Mouse (Mus musculus) limb, embryonic 10.5 days (tissue): ENCODE results near the gene Sod1. TPM values are rescaled to one million over a fixed set of nuclear protein-coding genes. Genes with fewer than 3 reads are reported as not detected.

Experiments
- DNase-seq: peaks from one replicate; pipeline ENCODE4 v3.0.0-alpha.2; 2017; ENCODE audit warnings: low spot score
- H3K27ac ChIP-seq: fragments of 300-500 bp; sonication (generic); 2 replicates; pipeline ENCODE4 v1.5.1; 2016; ENCODE audit warnings: mild to moderate bottlenecking
- H3K27me3 ChIP-seq: fragments of 300-500 bp; sonication (generic); 2 replicates; pipeline ENCODE4 v1.6.1; 2016; ENCODE audit warnings: low read depth, mild to moderate bottlenecking; ENCODE audit not compliant: poor library complexity, severe bottlenecking
- H3K36me3 ChIP-seq: fragments of 300-500 bp; sonication (generic); 2 replicates; pipeline ENCODE4 v1.6.1; 2016; ENCODE audit warnings: mild to moderate bottlenecking, moderate library complexity
- H3K4me1 ChIP-seq: fragments of 300-500 bp; sonication (generic); 2 replicates; pipeline ENCODE4 v1.6.1; 2016
- H3K4me3 ChIP-seq: fragments of 300-500 bp; sonication (generic); 2 replicates; pipeline ENCODE4 v1.5.1; 2016; ENCODE audit warnings: mild to moderate bottlenecking, moderate library complexity
- H3K9me3 ChIP-seq: fragments of 300-500 bp; sonication (generic); replicated peaks from 2 replicates; pipeline ENCODE4 v1.6.1; 2016; ENCODE audit warnings: mild to moderate bottlenecking
- WGBS: fragments of 180-500 bp; shearing (Covaris S2); methylation state at CpG from one replicate; pipeline ENCODE4 v1.1.7; 2016; 5-methylcytosine and 5-hydroxymethylcytosine counted together
- polyA plus RNA-seq: library from polyadenylated mRNA; unstranded; fragments of >200 nt; fragmentation: Nextera tagmentation; extraction: Ambion mirVana; gene quantifications from 2 replicates; pipeline ENCODE4 v1.2.1, GENCODE M21; 2016

Gene Sod1
- polyA plus RNA-seq, 1 experiment from 2014 or later: 1,367 TPM

- H3K9me3 ChIP-seq: no peaks in the 10 kb centered on the region
- H3K4me1 ChIP-seq: peaks cover 18% of the 10 kb centered on the region
- H3K4me3 ChIP-seq: peak overlapping the region; percentile 53; the same call in 1 of the 2 replicates
- 87% methylated on average over 7 of the region's 7 CpGs for WGBS
- DNase-seq: no peak
- H3K36me3 ChIP-seq: no peaks in the 10 kb centered on the region
- H3K27ac ChIP-seq: peak overlapping the region; percentile 85
- no peaks in the 10 kb centered on the region for H3K27me3 ChIP-seq
Observed at GRCm38 (mm10) chr16:90196688-90197240, 23.8 kb upstream of the Sod1 start.

DNA sequence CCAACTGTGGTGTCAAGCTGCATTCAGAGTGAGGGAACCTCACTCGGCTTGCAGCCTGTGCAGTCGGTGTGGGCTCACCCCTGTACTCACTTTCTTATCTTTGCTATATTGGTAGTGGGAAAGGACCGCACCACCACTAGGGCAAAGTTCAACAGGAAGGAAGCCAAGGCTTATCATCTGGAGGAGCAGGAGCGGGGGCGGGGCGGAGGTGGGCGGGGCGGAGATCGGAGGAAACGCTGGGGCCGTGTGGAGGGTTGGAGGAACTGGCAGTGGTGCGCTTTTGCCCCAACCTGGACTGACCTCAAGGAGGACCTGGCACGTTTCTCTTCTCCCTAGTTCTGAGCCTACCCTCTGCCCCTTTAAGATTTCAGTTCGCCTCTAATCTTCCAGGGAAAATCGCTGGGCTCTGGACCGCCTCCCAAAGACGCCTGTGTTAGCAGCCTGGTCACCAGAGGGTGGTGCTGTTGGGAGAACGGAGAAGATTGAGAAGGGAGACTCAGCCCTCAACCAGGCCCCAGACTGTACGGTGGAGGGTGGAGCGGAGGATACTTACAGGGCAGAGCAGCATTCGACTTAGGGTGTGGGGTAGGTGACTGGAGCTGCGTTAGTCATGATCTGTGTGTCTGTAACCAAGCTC is 23.1 kb upstream of the Sod1 start:
- DNase-seq: peak; percentile 82
- Histone ChIP-seq H3K4me1 (peaks cover 22% of the 10 kb centered on the region), H3K9me3 (no peaks in the 10 kb centered on the region), H3K27me3 (no peaks in the 10 kb centered on the region), H3K4me3 (peak overlapping the region; percentile 53), H3K27ac (peak overlapping the region; percentile 85), H3K36me3 (no peaks in the 10 kb centered on the region)
- WGBS: 5% methylated on average over 22 of the region's 22 CpGs

GRCm38 (mm10) chr16:90198626-90199025 is 21.9 kb upstream of the Sod1 start:
- WGBS: 92% methylated on average over 6 of the region's 6 CpGs
- Histone ChIP-seq H3K9me3 (no peaks in the 10 kb centered on the region), H3K27me3 (no peaks in the 10 kb centered on the region), H3K36me3 (no peaks in the 10 kb centered on the region), H3K4me3 (no peak overlapping the region), H3K27ac (no peak overlapping the region), H3K4me1 (peaks cover 26% of the 10 kb centered on the region)
- DNase-seq: no peak

DNA sequence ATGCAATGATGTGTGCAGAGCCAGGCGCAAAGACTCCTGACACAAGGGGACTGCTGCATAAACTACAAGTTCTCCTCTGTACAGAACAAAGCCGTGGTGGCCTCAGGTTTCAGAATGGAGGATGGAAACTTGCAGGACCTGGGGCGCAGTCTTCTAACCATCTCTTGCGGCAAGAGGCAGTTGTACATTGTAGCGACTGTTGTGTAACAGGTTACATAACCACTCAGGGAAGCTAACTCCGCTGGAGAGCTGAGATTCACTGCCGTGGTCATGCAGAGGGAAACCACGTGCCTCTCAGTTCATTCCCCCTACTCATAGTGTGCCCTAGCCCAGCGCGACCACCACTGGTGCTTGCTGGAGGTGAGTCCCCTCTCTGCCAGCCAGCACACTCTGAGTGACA is 21.4 kb upstream of the Sod1 start:
- Histone ChIP-seq H3K27ac (no peak overlapping the region), H3K4me1 (peaks cover 26% of the 10 kb centered on the region), H3K9me3 (no peaks in the 10 kb centered on the region), H3K4me3 (no peak overlapping the region), H3K27me3 (no peaks in the 10 kb centered on the region), H3K36me3 (no peaks in the 10 kb centered on the region)
- DNase-seq: no peak
- WGBS: 91% methylated on average over 10 of the region's 10 CpGs

DNA sequence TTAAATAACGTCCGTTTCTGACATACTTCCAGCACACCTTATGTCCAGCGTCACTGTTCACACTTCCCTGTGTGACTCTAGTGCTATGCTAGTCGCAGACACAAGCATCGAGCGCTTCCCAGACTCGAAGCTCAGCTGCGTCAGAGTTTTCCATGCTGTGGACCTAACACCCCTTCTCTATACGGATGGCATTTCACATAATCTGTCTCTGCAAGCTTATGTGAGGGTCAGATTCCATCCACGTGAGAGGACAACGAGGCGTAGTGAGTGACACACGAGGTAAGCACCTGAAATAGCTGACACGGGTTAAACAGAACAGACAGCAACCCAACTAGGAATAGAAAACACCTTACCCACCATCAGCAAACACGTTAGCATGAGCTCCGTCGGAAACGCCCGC is 18.4 kb upstream of the Sod1 start:
- H3K36me3 ChIP-seq: no peaks in the 10 kb centered on the region
- DNase-seq: no peak
- 76% methylated on average over 19 of the region's 19 CpGs for WGBS
- no peaks in the 10 kb centered on the region for H3K9me3 ChIP-seq
- H3K4me1 ChIP-seq: peaks cover 19% of the 10 kb centered on the region
- H3K4me3 ChIP-seq: no peak overlapping the region
- no peak overlapping the region for H3K27ac ChIP-seq
- H3K27me3 ChIP-seq: no peaks in the 10 kb centered on the region

GRCm38 (mm10) chr16:90203226-90203962 is 17.2 kb upstream of the Sod1 start:
- Histone ChIP-seq H3K4me1 (peaks cover 8% of the 10 kb centered on the region), H3K4me3 (no peak overlapping the region), H3K9me3 (no peaks in the 10 kb centered on the region), H3K27me3 (no peaks in the 10 kb centered on the region), H3K36me3 (no peaks in the 10 kb centered on the region), H3K27ac (no peak overlapping the region)
- DNase-seq: no peak
- WGBS: 87% methylated on average over 6 of the region's 6 CpGs

- no peaks in the 10 kb centered on the region for H3K9me3 ChIP-seq
- no peak for DNase-seq
- 95% methylated on average over 2 of the region's 2 CpGs for WGBS
- no peak overlapping the region for H3K4me3 ChIP-seq
- H3K27me3 ChIP-seq: no peaks in the 10 kb centered on the region
- no peak overlapping the region for H3K27ac ChIP-seq
- peaks cover 8% of the 10 kb centered on the region for H3K4me1 ChIP-seq
- H3K36me3 ChIP-seq: no peaks in the 10 kb centered on the region
Observed at GRCm38 (mm10) chr16:90204868-90205267, 15.7 kb upstream of the Sod1 start.

DNA sequence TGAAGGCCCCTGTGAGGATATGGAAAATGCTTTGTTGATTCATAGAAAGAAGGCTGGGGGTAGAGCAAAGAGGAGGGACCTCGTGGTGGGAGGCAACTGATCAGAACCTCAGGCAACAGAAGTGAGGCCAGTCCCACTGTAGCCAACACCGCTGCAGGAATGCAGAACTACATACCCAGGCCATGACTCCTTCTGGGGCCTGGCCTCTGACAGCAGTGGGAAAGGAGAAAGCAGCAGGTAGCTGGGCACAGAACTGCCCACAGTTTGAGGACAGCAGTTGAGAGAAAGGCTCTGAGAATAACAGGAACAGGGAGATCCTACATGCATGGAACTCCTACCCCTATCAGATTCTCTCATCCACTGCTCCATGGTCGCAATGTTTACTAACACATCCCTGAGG is 11.6 kb upstream of the Sod1 start:
- WGBS: 82% methylated on average over 3 of the region's 3 CpGs
- H3K27ac ChIP-seq: no peak overlapping the region
- H3K4me3 ChIP-seq: no peak overlapping the region
- H3K36me3 ChIP-seq: no peaks in the 10 kb centered on the region
- no peaks in the 10 kb centered on the region for H3K4me1 ChIP-seq
- H3K27me3 ChIP-seq: no peaks in the 10 kb centered on the region
- H3K9me3 ChIP-seq: no peaks in the 10 kb centered on the region
- no peak for DNase-seq

GRCm38 (mm10) chr16:90210717-90211116 is 9.8 kb upstream of the Sod1 start:
- no peak overlapping the region for H3K27ac ChIP-seq
- no peaks in the 10 kb centered on the region for H3K4me1 ChIP-seq
- 86% methylated on average over 10 of the region's 10 CpGs for WGBS
- no peaks in the 10 kb centered on the region for H3K9me3 ChIP-seq
- no peak for DNase-seq
- no peak overlapping the region for H3K4me3 ChIP-seq
- no peaks in the 10 kb centered on the region for H3K27me3 ChIP-seq
- H3K36me3 ChIP-seq: no peaks in the 10 kb centered on the region

DNA sequence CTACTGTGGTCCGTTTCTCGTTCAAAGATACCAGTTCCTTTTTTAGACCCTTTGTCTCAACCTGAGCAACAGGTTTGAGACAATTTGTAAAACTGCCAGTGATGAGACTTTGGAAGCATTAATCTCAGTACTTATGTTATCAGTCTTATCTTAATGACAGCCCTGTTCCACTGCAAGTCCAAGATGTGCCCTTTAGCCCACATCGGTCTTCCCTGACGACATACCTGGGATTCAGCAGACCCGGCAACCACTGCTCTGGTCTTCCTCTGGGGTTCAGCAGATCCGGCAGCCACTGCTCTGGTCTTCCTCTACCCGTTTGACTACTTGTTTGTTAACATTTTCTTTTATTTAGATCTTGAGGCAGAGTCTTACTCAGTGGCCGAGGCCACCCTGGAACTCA is 8.8 kb upstream of the Sod1 start:
- Histone ChIP-seq H3K27ac (no peak overlapping the region), H3K36me3 (no peaks in the 10 kb centered on the region), H3K27me3 (no peaks in the 10 kb centered on the region), H3K4me3 (no peak overlapping the region), H3K9me3 (no peaks in the 10 kb centered on the region), H3K4me1 (no peaks in the 10 kb centered on the region)
- no peak for DNase-seq
- 81% methylated on average over 8 of the region's 8 CpGs for WGBS

- DNase-seq: no peak
- Histone ChIP-seq H3K27me3 (no peaks in the 10 kb centered on the region), H3K36me3 (no peaks in the 10 kb centered on the region), H3K4me3 (no peak overlapping the region), H3K27ac (no peak overlapping the region), H3K9me3 (no peaks in the 10 kb centered on the region), H3K4me1 (no peaks in the 10 kb centered on the region)
- 83% methylated on average over 12 of the region's 12 CpGs for WGBS
Observed at GRCm38 (mm10) chr16:90213477-90214339, 6.8 kb upstream of the Sod1 start.

DNA sequence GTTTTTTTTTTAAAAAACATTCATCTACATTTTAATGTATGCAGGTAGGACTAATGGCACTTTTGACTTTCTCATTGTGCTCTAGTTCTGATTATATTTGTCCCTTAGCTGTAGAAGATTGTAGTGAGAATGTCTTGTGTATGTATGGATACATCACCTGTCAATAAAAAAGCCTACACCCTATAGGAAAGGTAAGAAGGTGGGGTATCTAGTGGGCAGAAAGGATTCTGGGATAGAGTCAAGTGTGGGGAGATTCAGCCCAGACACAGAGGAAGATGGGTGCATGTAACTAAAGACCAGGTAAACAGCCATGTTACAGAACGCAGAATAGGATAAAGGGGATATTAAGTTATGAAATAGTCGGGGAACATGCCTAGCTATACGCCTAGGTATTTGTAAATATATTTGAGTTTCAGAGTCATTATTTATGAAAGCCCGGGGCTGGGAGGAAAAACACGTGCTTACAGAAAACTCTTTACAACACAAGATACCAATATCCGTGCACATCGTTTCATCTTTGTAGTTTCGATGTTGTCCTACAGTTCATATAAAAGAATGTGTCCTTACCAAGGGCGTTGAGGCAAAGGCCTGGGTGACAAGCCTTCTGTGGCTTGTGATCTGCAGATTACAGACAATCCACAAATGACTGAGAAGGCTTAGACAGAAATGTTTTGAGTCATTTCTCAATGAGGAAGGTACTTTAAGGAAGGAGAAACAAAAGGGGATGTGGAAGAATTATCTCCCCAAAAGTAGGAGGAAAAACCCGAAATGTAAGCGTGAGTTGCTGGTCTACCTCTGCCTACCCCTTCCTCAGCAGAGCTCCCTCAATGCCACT is 5.6 kb upstream of the Sod1 start:
- WGBS: 95% methylated on average over 11 of the region's 11 CpGs
- Histone ChIP-seq H3K4me1 (no peaks in the 10 kb centered on the region), H3K9me3 (no peaks in the 10 kb centered on the region), H3K36me3 (no peaks in the 10 kb centered on the region), H3K27me3 (no peaks in the 10 kb centered on the region), H3K27ac (no peak overlapping the region), H3K4me3 (no peak overlapping the region)
- no peak for DNase-seq
